Mouse (Mus musculus) G1E (cell line): ENCODE data around the gene Ccdc113.

Experiments used
- CTCF ChIP-seq: IDR thresholded peaks from 2 replicates; pipeline ENCODE4 v1.5.1; 2012; ENCODE audit warnings: low read depth, low read length, inconsistent platforms, mixed read lengths
- GATA1 ChIP-seq: IDR thresholded peaks from 2 replicates; pipeline ENCODE4 v1.6.1; 2012; ENCODE audit warnings: borderline replicate concordance, low read length, inconsistent platforms, mixed read lengths
- GATA2 ChIP-seq: IDR thresholded peaks from 2 replicates; pipeline ENCODE4 v1.6.1; 2012; ENCODE audit warnings: low read depth, low read length, inconsistent platforms, borderline replicate concordance
- TAL1 ChIP-seq: conservative IDR thresholded peaks from 2 replicates; pipeline ENCODE4 v1.6.1; 2012; ENCODE audit warnings: low read depth, low read length, inconsistent platforms, mixed read lengths

DNA sequence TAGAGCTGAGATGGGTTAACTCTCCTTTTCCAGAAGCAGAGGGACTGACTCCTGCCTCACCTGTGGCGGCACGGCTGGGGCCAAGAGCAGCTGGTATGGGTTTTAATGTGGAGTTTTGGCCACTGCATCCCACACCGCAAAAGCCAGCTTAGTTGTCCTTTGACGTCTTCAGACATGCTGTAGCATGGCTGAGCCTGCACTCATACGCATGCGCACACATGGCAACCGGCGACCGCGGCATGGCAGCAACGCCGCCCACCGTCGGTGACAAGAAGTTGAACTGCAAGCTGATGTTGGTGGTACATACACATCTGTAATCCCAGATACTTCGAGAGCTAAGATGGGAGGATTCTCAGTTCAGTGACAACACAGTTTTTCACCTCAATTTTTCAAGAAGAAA is 67.4 kb downstream of the Ccdc113 start:
- TF ChIP-seq CTCF, result no peak
- TF ChIP-seq GATA1, result no peak
- no peak for TF ChIP-seq TAL1
- TF ChIP-seq GATA2, result no peak
